Comparison of ENCODE assay signal across 29 mouse cellular contexts in the genomic region with DNA sequence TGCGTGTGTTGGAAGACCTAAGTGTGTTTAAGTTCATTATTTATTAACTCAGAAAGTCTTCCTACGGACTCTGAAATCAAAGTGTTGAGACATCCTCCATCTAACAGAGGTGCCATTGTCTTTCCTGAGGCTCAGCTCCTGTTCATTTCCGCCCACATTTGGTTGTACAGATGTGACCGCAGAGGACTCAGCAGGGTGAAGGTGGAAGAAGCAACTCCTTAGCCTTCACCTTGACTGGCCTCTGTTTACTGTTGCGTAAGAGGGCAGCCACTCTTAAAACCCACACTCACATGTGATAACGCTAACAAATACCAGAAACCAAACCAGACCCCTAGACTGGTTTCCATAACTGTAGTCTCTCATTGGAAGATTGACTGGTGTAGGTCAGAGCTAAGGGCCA. TPM values are rescaled to one million over a fixed set of nuclear protein-coding genes. Genes with fewer than 3 reads are reported as not detected.
DNase-seq lines count a peak whose midpoint lies in the region; ATAC-seq and TF ChIP-seq lines count a peak whose summit lies in the region.
"Had no signal": no experiment of that assay in that cellular context is flagged by ENCODE, and none has a peak within 500 bp of the region (broad histone marks: within the 10 kb centered on the region; RNA-seq: fewer than 3 reads in every experiment).

No protein-coding gene starts in this region.

- TF ChIP-seq EP300 in liver, postnatal 0 days (IDR thresholded peaks at IDR 0.05; ENCODE audit: low read depth): no peak

- H3K36me3 ChIP-seq in liver, postnatal 0 days (replicated peaks; ENCODE audit: insufficient read depth, low read length): no peaks in the 10 kb centered on the region
- no peaks in the 10 kb centered on the region for H3K36me3 ChIP-seq in small intestine, adult 2 months (ENCODE audit: control insufficient read depth, insufficient read depth, low read length)
- H3K36me3 ChIP-seq in hindbrain, postnatal 0 days (ENCODE audit: insufficient read depth, low read length): no peaks in the 10 kb centered on the region
- H3K36me3 ChIP-seq: embryonic facial prominence, embryonic 13.5 days; liver, embryonic 15.5 days; lung, embryonic 15.5 days; neural tube, embryonic 13.5 days had no signal

- no peak for TF ChIP-seq CTCF in liver, postnatal 0 days (IDR thresholded peaks at IDR 0.05; ENCODE audit: low read depth)
- no peak for TF ChIP-seq CTCF in small intestine, adult 2 months (IDR thresholded peaks at IDR 0.05; ENCODE audit: extremely low read depth, insufficient read length, insufficient replicate concordance, low read depth, low read length)
- TF ChIP-seq CTCF in hindbrain, postnatal 0 days (IDR thresholded peaks at IDR 0.05; ENCODE audit: low read depth): no peak

- H3K27me3 ChIP-seq in liver, postnatal 0 days (ENCODE audit: insufficient read depth, low read length): no peaks in the 10 kb centered on the region
- H3K27me3 ChIP-seq in small intestine, adult 2 months (ENCODE audit: control insufficient read depth, insufficient read depth, low read length): no peaks in the 10 kb centered on the region
- no peaks in the 10 kb centered on the region for H3K27me3 ChIP-seq in hindbrain, postnatal 0 days (ENCODE audit: insufficient read depth, low read length)
- H3K27me3 ChIP-seq: embryonic facial prominence, embryonic 13.5 days; liver, embryonic 15.5 days; lung, embryonic 15.5 days; neural tube, embryonic 13.5 days; Patski had no signal

- DNase-seq in liver, postnatal 0 days: no peak
- DNase-seq in liver: no peak
- DNase-seq in fat pad, adult 2 months (ENCODE audit: extremely low read depth, low read depth, low spot score): peak; percentile 94
- no peak for DNase-seq in hindbrain, postnatal 0 days (ENCODE audit: low spot score)
- no peak for DNase-seq in heart, postnatal 4 days
- DNase-seq in frontal cortex, postnatal 36 days (ENCODE audit: low spot score in 2 of 2): no peak
- DNase-seq: adrenal gland, postnatal 25 days; cerebellum, adult 11-12 months; cerebellum, adult 9-11 months; embryo, embryonic 11 days; gastrocnemius, postnatal 25 days; heart, adult 11 months; kidney, postnatal 14 days; lung, postnatal 36 days; right cerebral cortex, postnatal 4 days; thymus, postnatal 14 days had no signal

- 76% methylated on average over 6 of the region's 6 CpGs for WGBS in liver, postnatal 0 days (ENCODE audit: insufficient replicate concordance)
- WGBS in small intestine, adult 2 months: 31% methylated on average over 6 of the region's 6 CpGs
- 92% methylated on average over 6 of the region's 6 CpGs for whole genome bisulfite sequencing in hindbrain, postnatal 0 days

- H3K4me2 ChIP-seq in liver, postnatal 0 days (ENCODE audit: low read depth, low read length): no peak overlapping the region
- no peak overlapping the region for H3K4me2 ChIP-seq in hindbrain, postnatal 0 days (ENCODE audit: low read depth, low read length)
- H3K4me2 ChIP-seq: embryonic facial prominence, embryonic 13.5 days; heart, embryonic 11.5 days; hindbrain, embryonic 14.5 days; liver, embryonic 15.5 days; lung, embryonic 15.5 days; midbrain, embryonic 11.5 days; neural tube, embryonic 13.5 days had no signal

- H3K9me3 ChIP-seq in liver, postnatal 0 days (ENCODE audit: low read length): no peaks in the 10 kb centered on the region
- no peaks in the 10 kb centered on the region for H3K9me3 ChIP-seq in hindbrain, postnatal 0 days (ENCODE audit: low read length)
- H3K9me3 ChIP-seq: embryonic facial prominence, embryonic 13.5 days; liver, embryonic 15.5 days; lung, embryonic 15.5 days; neural tube, embryonic 13.5 days had no signal

- H3K4me1 ChIP-seq in liver, postnatal 0 days (ENCODE audit: insufficient read depth): peaks cover 31% of the 10 kb centered on the region
- H3K4me1 ChIP-seq in small intestine, adult 2 months (ENCODE audit: control insufficient read depth, insufficient read depth, insufficient read length, low read length): peaks cover 27% of the 10 kb centered on the region
- no peaks in the 10 kb centered on the region for H3K4me1 ChIP-seq in hindbrain, postnatal 0 days (ENCODE audit: insufficient read depth, low read length)

- peak overlapping the region; percentile 77 for H3K27ac ChIP-seq in liver, postnatal 0 days (ENCODE audit: low read depth)
- H3K27ac ChIP-seq in small intestine, adult 2 months (ENCODE audit: insufficient read depth, low read depth, low read length): peak overlapping the region; percentile 73; the same call in 1 of the 2 replicates
- H3K27ac ChIP-seq in hindbrain, postnatal 0 days: no peak overlapping the region
- H3K27ac ChIP-seq: embryonic facial prominence, embryonic 13.5 days; hindbrain, embryonic 14.5 days; liver, embryonic 15.5 days; lung, embryonic 15.5 days; neural tube, embryonic 13.5 days had no signal

- no peak for TF ChIP-seq POLR2A in small intestine, adult 2 months (IDR thresholded peaks at IDR 0.05; ENCODE audit: low read depth, low read length)

- ATAC-seq in liver, postnatal 0 days: no peak
- ATAC-seq in hindbrain, postnatal 0 days: no peak
- ATAC-seq: forebrain, embryonic 16.5 days; inflammation-experienced regulatory T-cells, adult 6 months; midbrain, embryonic 16.5 days; Patski had no signal

- no peak overlapping the region for H3K9ac ChIP-seq in liver, postnatal 0 days (replicated peaks)
- H3K9ac ChIP-seq in hindbrain, postnatal 0 days (replicated peaks; ENCODE audit: low read length): no peak overlapping the region
- H3K9ac ChIP-seq: embryonic facial prominence, embryonic 13.5 days; hindbrain, embryonic 14.5 days; liver, embryonic 15.5 days; lung, embryonic 15.5 days; neural tube, embryonic 13.5 days had no signal

- no peak overlapping the region for H3K4me3 ChIP-seq in liver, postnatal 0 days (ENCODE audit: low read depth, low read length)
- H3K4me3 ChIP-seq in small intestine, adult 2 months (ENCODE audit: low read depth, low read length): no peak overlapping the region
- H3K4me3 ChIP-seq in hindbrain, postnatal 0 days (ENCODE audit: low read length): no peak overlapping the region
- H3K4me3 ChIP-seq: embryonic facial prominence, embryonic 13.5 days; liver, embryonic 15.5 days; lung, embryonic 15.5 days; neural tube, embryonic 13.5 days had no signal

RNA-seq across cellular contexts. Expression of gene Myo10, which starts 9.0 kb away (rescaled TPM):
- 4.9 and 5.9 TPM in 2 replicates for polyA plus RNA-seq in liver, postnatal 0 days (2015; fragmentation: Nextera tagmentation; extraction: Ambion mirVana)
- 14.1 and 20.8 TPM in 2 replicates for polyA plus RNA-seq in small intestine, adult 2 months (2012; rRNA removed)
- 29.2 and 29.6 TPM in 2 replicates for total RNA-seq in hindbrain, postnatal 0 days (2014; rRNA removed)
- polyA plus RNA-seq in hindbrain, postnatal 0 days (2015; fragmentation: Nextera tagmentation; extraction: Ambion mirVana): 30.0 and 34.4 TPM in 2 replicates
- 10 to 100 TPM; 36.9 to 43.8 TPM for total RNA-seq in heart, postnatal 4 days (2021)
- total RNA-seq: MEL had no signal
